Mouse (Mus musculus): ENCODE measurements at regions not wholly inside any gene's neighbourhood (a gene's known extent, or its start where the extent isn't known, plus 50 kb on each side); places are given as distances from the start of the nearest gene placed in this dataset.
A peak's percentile ranks its signal among the peaks of the same experiment; 100 is the strongest.

- peak; percentile 15 for DNase-seq
Measured at GRCm38 (mm10) chr11:82668026-82668425, 96.1 kb downstream of the Cct6b start.

- no peak for DNase-seq
Measured at GRCm38 (mm10) chr11:82664076-82664475, 100.0 kb downstream of the Cct6b start.

GRCm38 (mm10) chr11:82662086-82662485 lies 102.0 kb downstream of the Cct6b start:
- no peak for DNase-seq

- no peak for DNase-seq
Measured at GRCm38 (mm10) chr11:82651751-82652150, 112.4 kb downstream of the Cct6b start.

- DNase-seq: no peak
Measured at GRCm38 (mm10) chr11:82638513-82638912, 125.6 kb downstream of the Cct6b start.

GRCm38 (mm10) chr11:82632191-82632590 lies 131.9 kb downstream of the Cct6b start:
- peak; percentile 53 for DNase-seq

GRCm38 (mm10) chr11:82631387-82631786 lies 132.7 kb downstream of the Cct6b start:
- no peak for DNase-seq

GRCm38 (mm10) chr11:82626501-82627111 lies 137.5 kb downstream of the Cct6b start:
- DNase-seq: peak; percentile 13

- no peak for DNase-seq
Measured at GRCm38 (mm10) chr11:82621061-82621460, 143.1 kb downstream of the Cct6b start.

GRCm38 (mm10) chr11:82619418-82619817 lies 144.7 kb downstream of the Cct6b start:
- DNase-seq: peak; percentile 49

- DNase-seq: no peak
Measured at GRCm38 (mm10) chr11:82618457-82618856, 145.7 kb downstream of the Cct6b start.

GRCm38 (mm10) chr11:82616856-82617255 lies 147.3 kb downstream of the Cct6b start:
- DNase-seq: no peak

GRCm38 (mm10) chr11:82614356-82614755 lies 149.8 kb downstream of the Cct6b start:
- no peak for DNase-seq

- peak; percentile 86 for DNase-seq
Measured at GRCm38 (mm10) chr11:82613503-82613902, 150.6 kb downstream of the Cct6b start.

GRCm38 (mm10) chr11:82612026-82612425 lies 152.1 kb downstream of the Cct6b start:
- DNase-seq: no peak

GRCm38 (mm10) chr11:82608963-82609362 lies 155.2 kb downstream of the Cct6b start:
- DNase-seq: no peak

- no peak for DNase-seq
Measured at GRCm38 (mm10) chr11:82607661-82608060, 156.5 kb downstream of the Cct6b start.

GRCm38 (mm10) chr11:82604251-82604835 lies 159.8 kb downstream of the Cct6b start:
- no peak for DNase-seq

- DNase-seq: no peak
Measured at GRCm38 (mm10) chr11:82602818-82603217, 161.3 kb downstream of the Cct6b start.

GRCm38 (mm10) chr11:82602250-82602649 lies 161.9 kb downstream of the Cct6b start:
- DNase-seq: no peak

GRCm38 (mm10) chr11:82600151-82600550 lies 164.0 kb downstream of the Cct6b start:
- no peak for DNase-seq

- DNase-seq: no peak
Measured at GRCm38 (mm10) chr11:82597757-82598156, 166.4 kb downstream of the Cct6b start.

GRCm38 (mm10) chr11:82596801-82597200 lies 167.3 kb downstream of the Cct6b start:
- DNase-seq: no peak

GRCm38 (mm10) chr11:82589761-82590160 lies 174.4 kb downstream of the Cct6b start:
- no peak for DNase-seq

- DNase-seq: no peak
Measured at GRCm38 (mm10) chr11:82588744-82589143, 175.4 kb downstream of the Cct6b start.
